Mouse (Mus musculus) liver, postnatal 0 days (tissue): ENCODE measurements around the gene Lrmda. TPM values are rescaled to one million over a fixed set of nuclear protein-coding genes. Genes with fewer than 3 reads are reported as not detected.

Experiments
- ATAC-seq: fragments of 200-750 bp; cut with Nextera tagmentation; 2 replicates; pipeline ENCODE4 v1.8.0; 2017; ENCODE audit warnings: mild to moderate bottlenecking, moderate library complexity
- DNase-seq: peaks from one replicate; pipeline ENCODE4 v3.0.0-alpha.2; 2016
- H3K27ac ChIP-seq: fragments of 300-500 bp; sonication (generic); 2 replicates; pipeline ENCODE4 v1.5.1; 2014; ENCODE audit warnings: antibody characterized with exemption, moderate library complexity, mild to moderate bottlenecking, low read depth
- H3K27me3 ChIP-seq: fragments of 300-500 bp; sonication (generic); 2 replicates; pipeline ENCODE4 v1.6.1; 2014; ENCODE audit warnings: low read length, control low read depth, mixed read lengths; ENCODE audit not compliant: insufficient read depth
- H3K36me3 ChIP-seq: fragments of 300-500 bp; sonication (generic); replicated peaks from 2 replicates; pipeline ENCODE4 v1.6.1; 2014; ENCODE audit warnings: mild to moderate bottlenecking, control low read depth, low read length, moderate library complexity, mixed read lengths; ENCODE audit not compliant: insufficient read depth
- H3K4me1 ChIP-seq: fragments of 300-500 bp; sonication (generic); 2 replicates; pipeline ENCODE4 v1.6.1; 2014; ENCODE audit warnings: antibody characterized with exemption, mild to moderate bottlenecking, control low read depth; ENCODE audit not compliant: insufficient read depth
- H3K4me2 ChIP-seq: fragments of 300-500 bp; sonication (generic); 2 replicates; pipeline ENCODE4 v1.6.1; 2014; ENCODE audit warnings: low read depth, mild to moderate bottlenecking, low read length, moderate library complexity, mixed read lengths
- H3K4me3 ChIP-seq: fragments of 300-500 bp; sonication (generic); 2 replicates; pipeline ENCODE4 v1.5.1; 2014; ENCODE audit warnings: low read depth, low read length
- H3K9ac ChIP-seq: fragments of 300-500 bp; sonication (generic); replicated peaks from 2 replicates; pipeline ENCODE4 v1.6.1; 2014; ENCODE audit warnings: mild to moderate bottlenecking, moderate library complexity
- H3K9me3 ChIP-seq: fragments of 300-500 bp; sonication (generic); 2 replicates; pipeline ENCODE4 v1.6.1; 2016; ENCODE audit warnings: mild to moderate bottlenecking, control low read depth, low read length, mixed read lengths
- CTCF ChIP-seq: sonication (generic); IDR thresholded peaks from 2 replicates; pipeline ENCODE4 v1.5.1; 2016; ENCODE audit warnings: antibody characterized with exemption, low read depth
- EP300 ChIP-seq: IDR thresholded peaks from 2 replicates; pipeline ENCODE4 v1.6.1; 2016; ENCODE audit warnings: antibody characterized with exemption, low read depth, mild to moderate bottlenecking
- WGBS: fragments of 180-500 bp; shearing (Covaris S2); extraction: QIAGEN DNeasy Blood & Tissue Kit; methylation state at CpG from one replicate; pipeline ENCODE4 v1.1.7; 2014; ENCODE audit not compliant: insufficient replicate concordance; 5-methylcytosine and 5-hydroxymethylcytosine counted together
- polyA plus RNA-seq: library from polyadenylated mRNA; unstranded; fragments of >200 nt; fragmentation: Nextera tagmentation; extraction: Ambion mirVana; gene quantifications from 2 replicates; pipeline ENCODE4 v1.2.1, GENCODE M21; 2015

Lrmda gene
- polyA plus RNA-seq, 1 experiment from 2014 or later, result 0.28 TPM

GRCm38 (mm10) chr14:22339176-22339575, 319.7 kb downstream of the Lrmda start:
- Histone ChIP-seq H3K9ac (no peak overlapping the region), H3K4me3 (no peak overlapping the region), H3K27me3 (no peaks in the 10 kb centered on the region), H3K9me3 (no peaks in the 10 kb centered on the region), H3K36me3 (no peaks in the 10 kb centered on the region), H3K27ac (no peak overlapping the region), H3K4me2 (no peak overlapping the region), H3K4me1 (no peaks in the 10 kb centered on the region)
- TF ChIP-seq CTCF (no peak), EP300 (no peak)
- no peak for DNase-seq
- WGBS, result 70% methylated on average over 6 of the region's 6 CpGs
- no peak for ATAC-seq

- DNase-seq (no peak), ATAC-seq (no peak)
- Histone ChIP-seq H3K27ac (no peak overlapping the region), H3K27me3 (no peaks in the 10 kb centered on the region), H3K4me1 (no peaks in the 10 kb centered on the region), H3K4me2 (no peak overlapping the region), H3K9me3 (no peaks in the 10 kb centered on the region), H3K9ac (no peak overlapping the region), H3K36me3 (no peaks in the 10 kb centered on the region), H3K4me3 (no peak overlapping the region)
- TF ChIP-seq CTCF (no peak), EP300 (no peak)
- WGBS, result 53% methylated on average over 4 of the region's 4 CpGs
These were observed 323.8 kb downstream of the Lrmda start for GRCm38 (mm10) chr14:22343357-22343756.

GRCm38 (mm10) chr14:22345248-22345647, 325.7 kb downstream of the Lrmda start:
- Histone ChIP-seq H3K9ac (no peak overlapping the region), H3K27ac (no peak overlapping the region), H3K4me1 (no peaks in the 10 kb centered on the region), H3K4me3 (no peak overlapping the region), H3K9me3 (no peaks in the 10 kb centered on the region), H3K4me2 (no peak overlapping the region), H3K36me3 (no peaks in the 10 kb centered on the region), H3K27me3 (no peaks in the 10 kb centered on the region)
- TF ChIP-seq CTCF (no peak), EP300 (no peak)
- 72% methylated on average over 8 of the region's 8 CpGs for WGBS
- no peak for DNase-seq
- ATAC-seq, result no peak

GRCm38 (mm10) chr14:22353626-22354025, 334.1 kb downstream of the Lrmda start:
- Histone ChIP-seq H3K9me3 (no peaks in the 10 kb centered on the region), H3K9ac (no peak overlapping the region), H3K4me1 (no peaks in the 10 kb centered on the region), H3K4me2 (no peak overlapping the region), H3K36me3 (no peaks in the 10 kb centered on the region), H3K27me3 (no peaks in the 10 kb centered on the region), H3K27ac (no peak overlapping the region), H3K4me3 (no peak overlapping the region)
- WGBS, result 88% methylated on average over 5 of the region's 5 CpGs
- ATAC-seq (no peak), DNase-seq (no peak)
- TF ChIP-seq CTCF (no peak), EP300 (no peak)

- no peak for ATAC-seq
- H3K9me3 ChIP-seq, result no peaks in the 10 kb centered on the region
- no peak overlapping the region for H3K4me3 ChIP-seq
- H3K4me1 ChIP-seq, result no peaks in the 10 kb centered on the region
- no peak for DNase-seq
- H3K9ac ChIP-seq, result no peak overlapping the region
- H3K27me3 ChIP-seq, result no peaks in the 10 kb centered on the region
- H3K27ac ChIP-seq, result no peak overlapping the region
- H3K4me2 ChIP-seq, result no peak overlapping the region
- H3K36me3 ChIP-seq, result no peaks in the 10 kb centered on the region
- TF ChIP-seq EP300, result no peak
- TF ChIP-seq CTCF, result no peak
- WGBS, result 77% methylated on average over 15 of the region's 15 CpGs
These were observed 335.5 kb downstream of the Lrmda start for GRCm38 (mm10) chr14:22354769-22355574.

GRCm38 (mm10) chr14:22357991-22358503, 338.5 kb downstream of the Lrmda start:
- TF ChIP-seq CTCF (no peak), EP300 (no peak)
- DNase-seq (no peak), ATAC-seq (no peak)

More at GRCm38 (mm10) chr14:22357991-22358503, 338.5 kb downstream of the Lrmda start:
- H3K9me3 ChIP-seq, result no peaks in the 10 kb centered on the region
- H3K4me3 ChIP-seq, result no peak overlapping the region
- WGBS, result 78% methylated on average over 9 of the region's 9 CpGs
- H3K27ac ChIP-seq, result no peak overlapping the region
- no peaks in the 10 kb centered on the region for H3K4me1 ChIP-seq
- no peak overlapping the region for H3K4me2 ChIP-seq
- H3K9ac ChIP-seq, result no peak overlapping the region
- no peaks in the 10 kb centered on the region for H3K27me3 ChIP-seq
- no peaks in the 10 kb centered on the region for H3K36me3 ChIP-seq
